Mouse (Mus musculus) brain, embryonic 18.5 days (tissue): ENCODE measurements at regions not wholly inside any gene's neighbourhood (a gene's known extent, or its start where the extent isn't known, plus 50 kb on each side); places are given as distances from the start of the nearest gene placed in this dataset.

Source experiments
- DNase-seq: peaks from one replicate; pipeline ENCODE4 v3.0.0-alpha.2; 2012; ENCODE audit warnings: low read depth, low spot score

- no peak for DNase-seq
These were observed 144.1 kb downstream of the Klf7 start for GRCm38 (mm10) chr1:63977956-63978355.

- no peak for DNase-seq
These were observed 144.7 kb downstream of the Klf7 start for GRCm38 (mm10) chr1:63977302-63977888.

GRCm38 (mm10) chr1:63976862-63977261 lies 145.2 kb downstream of the Klf7 start:
- DNase-seq: no peak

- DNase-seq: no peak
These were observed 154.2 kb downstream of the Klf7 start for GRCm38 (mm10) chr1:63967849-63968248.

- DNase-seq: no peak
These were observed 156.6 kb downstream of the Klf7 start for GRCm38 (mm10) chr1:63965446-63965845.

- DNase-seq: no peak
These were observed 157.6 kb downstream of the Klf7 start for GRCm38 (mm10) chr1:63964519-63964918.

GRCm38 (mm10) chr1:63955701-63956355 lies 166.3 kb downstream of the Klf7 start:
- no peak for DNase-seq

GRCm38 (mm10) chr1:63954876-63955513 lies 167.1 kb downstream of the Klf7 start:
- no peak for DNase-seq

GRCm38 (mm10) chr1:63954172-63954571 lies 167.9 kb downstream of the Klf7 start:
- DNase-seq: no peak

- DNase-seq: no peak
These were observed 168.7 kb downstream of the Klf7 start for GRCm38 (mm10) chr1:63953229-63953883.

GRCm38 (mm10) chr1:63951663-63952062 lies 170.4 kb downstream of the Klf7 start:
- no peak for DNase-seq

- no peak for DNase-seq
These were observed 174.8 kb downstream of the Klf7 start for GRCm38 (mm10) chr1:63947278-63947677.

- no peak for DNase-seq
These were observed 175.2 kb downstream of the Klf7 start for GRCm38 (mm10) chr1:63946834-63947233.

GRCm38 (mm10) chr1:63944786-63945185 lies 175.7 kb upstream of the 4933402D24Rik start:
- DNase-seq: no peak

- DNase-seq: no peak
These were observed 169.3 kb upstream of the 4933402D24Rik start for GRCm38 (mm10) chr1:63938416-63938815.

- DNase-seq: no peak
These were observed 168.4 kb upstream of the 4933402D24Rik start for GRCm38 (mm10) chr1:63937480-63937879.

GRCm38 (mm10) chr1:63934570-63935280 lies 165.7 kb upstream of the 4933402D24Rik start:
- DNase-seq: no peak

- DNase-seq: no peak
These were observed 163.4 kb upstream of the 4933402D24Rik start for GRCm38 (mm10) chr1:63932484-63932883.

GRCm38 (mm10) chr1:63929362-63930125 lies 160.5 kb upstream of the 4933402D24Rik start:
- no peak for DNase-seq

GRCm38 (mm10) chr1:63928850-63929249 lies 159.8 kb upstream of the 4933402D24Rik start:
- DNase-seq: no peak

- no peak for DNase-seq
These were observed 159.3 kb upstream of the 4933402D24Rik start for GRCm38 (mm10) chr1:63928361-63928760.
